ENCODE assay signal across 20 mouse cellular contexts in genomic region chr14:48124011-48124410, GRCm38 (mm10). TPM values are rescaled to one million over a fixed set of nuclear protein-coding genes. Genes with fewer than 3 reads are reported as not detected.
DNase-seq lines count a peak whose midpoint lies in the region; ATAC-seq and TF ChIP-seq lines count a peak whose summit lies in the region.
"Had no signal": no experiment of that assay in that cellular context is flagged by ENCODE, and none has a peak within 500 bp of the region (broad histone marks: within the 10 kb centered on the region; RNA-seq: fewer than 3 reads in every experiment).

No protein-coding gene starts in this region.

- 69% methylated on average over 5 of the region's 5 CpGs for WGBS in lung, postnatal 0 days
- 59% methylated on average over 5 of the region's 5 CpGs for WGBS in hindbrain, embryonic 16.5 days

- no peaks in the 10 kb centered on the region for H3K36me3 ChIP-seq in lung, postnatal 0 days (ENCODE audit: insufficient read depth, low read length)
- no peaks in the 10 kb centered on the region for H3K36me3 ChIP-seq in hindbrain, embryonic 16.5 days (ENCODE audit: control insufficient read depth, insufficient read depth, low read length)
- H3K36me3 ChIP-seq: forebrain, embryonic 10.5 days had no signal

- H3K4me1 ChIP-seq in lung, postnatal 0 days (ENCODE audit: insufficient read depth, low read depth, low read length) = peaks cover 16% of the 10 kb centered on the region; the same call in 1 of the 2 replicates
- H3K4me1 ChIP-seq in hindbrain, embryonic 16.5 days (ENCODE audit: control insufficient read depth, insufficient read depth, low read depth, low read length) = peaks cover 28% of the 10 kb centered on the region

- H3K27ac ChIP-seq in gastrocnemius, adult 2 months = peak overlapping the region; percentile 31; the same call in 1 of the 2 replicates
- no peak overlapping the region for H3K27ac ChIP-seq in lung, postnatal 0 days (ENCODE audit: low read length)
- H3K27ac ChIP-seq in hindbrain, embryonic 16.5 days (ENCODE audit: low read depth, low read length) = no peak overlapping the region
- H3K27ac ChIP-seq: forebrain, embryonic 10.5 days; macrophage had no signal

- H3K9me3 ChIP-seq in lung, postnatal 0 days (ENCODE audit: low read length) = no peaks in the 10 kb centered on the region
- H3K9me3 ChIP-seq in hindbrain, embryonic 16.5 days (ENCODE audit: control insufficient read depth, low read length) = no peaks in the 10 kb centered on the region
- H3K9me3 ChIP-seq: forebrain, embryonic 10.5 days had no signal

- H3K4me2 ChIP-seq in lung, postnatal 0 days (replicated peaks; ENCODE audit: low read depth, low read length) = peak overlapping the region; percentile 8; the same call in 1 of the 2 replicates
- H3K4me2 ChIP-seq in hindbrain, embryonic 16.5 days (ENCODE audit: low read length) = peak overlapping the region; percentile 95
- H3K4me2 ChIP-seq: heart, embryonic 11.5 days had no signal

- no peak overlapping the region for H3K4me3 ChIP-seq in gastrocnemius, adult 2 months
- no peak overlapping the region for H3K4me3 ChIP-seq in lung, postnatal 0 days (ENCODE audit: low read depth, low read length)
- H3K4me3 ChIP-seq in hindbrain, embryonic 16.5 days (ENCODE audit: low read length) = no peak overlapping the region

- intact Hi-C loops in gastrocnemius, adult 2 months (cut with DNase I) = loop anchor here (5.0 to 10.0 kb wide), 2 partner anchors 48 to 241 kb away; no protein-coding TSS in a partner anchor

- H3K9ac ChIP-seq in lung, postnatal 0 days (replicated peaks; ENCODE audit: low read depth) = no peak overlapping the region
- no peak overlapping the region for H3K9ac ChIP-seq in hindbrain, embryonic 16.5 days (ENCODE audit: low read depth, low read length)

- TF ChIP-seq CTCF in gastrocnemius, adult 2 months (IDR thresholded peaks at IDR 0.05) = no peak
- no peak for TF ChIP-seq CTCF in lung, postnatal 0 days (IDR thresholded peaks at IDR 0.05)

- no peaks in the 10 kb centered on the region for H3K27me3 ChIP-seq in lung, postnatal 0 days (replicated peaks; ENCODE audit: insufficient read depth, low read length)
- no peaks in the 10 kb centered on the region for H3K27me3 ChIP-seq in hindbrain, embryonic 16.5 days (replicated peaks; ENCODE audit: control insufficient read depth, insufficient read depth, low read length)

- DNase-seq in cerebellum, adult 11-12 months = peak; percentile 21
- DNase-seq in cerebellum, postnatal 4 days (ENCODE audit: low spot score in 2 of 2) = no peak
- no peak for DNase-seq in gastrocnemius, adult 2 months
- DNase-seq in gastrocnemius, adult 18-20 months (ENCODE audit: low spot score) = no peak
- no peak for DNase-seq in lung, postnatal 0 days (ENCODE audit: low spot score)
- no peak for DNase-seq in lung, postnatal 14 days
- DNase-seq in ovary, postnatal 10 days (ENCODE audit: low spot score) = no peak
- DNase-seq: adrenal gland, adult 2 months; heart, postnatal 14 days; kidney, adult 2 months; kidney, postnatal 10 days; layer of hippocampus, postnatal 36 days; liver; right cerebral cortex, postnatal 14 days; thymus, postnatal 36 days had no signal

- no peak for TF ChIP-seq EP300 in lung, postnatal 0 days (IDR thresholded peaks at IDR 0.05)

- ATAC-seq in lung, postnatal 0 days = no peak
- ATAC-seq in hindbrain, embryonic 16.5 days = no peak
- ATAC-seq: inflammation-experienced regulatory T-cells, adult 6 months had no signal

RNA-seq across cellular contexts. Expression of gene Peli2, which starts 3.4 kb away (rescaled TPM):
- total RNA-seq in gastrocnemius, adult 2 months (2021) = 10 to 100 TPM; 15.0 to 17.6 TPM
- 10 to 100 TPM; 12.7 to 14.7 TPM for total RNA-seq in gastrocnemius, adult 18-20 months (2021)
- 9.6 and 11.7 TPM in 2 replicates for polyA plus RNA-seq in lung, postnatal 0 days (2015; fragmentation: Nextera tagmentation; extraction: Ambion mirVana)
- polyA plus RNA-seq in hindbrain, embryonic 16.5 days (2015; fragmentation: Nextera tagmentation; extraction: Ambion mirVana) = 8.0 and 8.7 TPM in 2 replicates
